Mouse (Mus musculus): ENCODE results near the gene Myl4.

Gene Myl4

GRCm38 (mm10) chr11:104604192-104604591 lies 53.7 kb downstream of the Myl4 start:
- DNase-seq (ENCODE audit: low spot score in 2 of 2): no peak

- DNase-seq (ENCODE audit: low spot score in 2 of 2): peak; percentile 67 to 86
Measured at GRCm38 (mm10) chr11:104607491-104608245, 57.2 kb downstream of the Myl4 start, which contains the start of gene Itgb3. TSS of gene Itgb3 (plus strand) at chr11:104608000.

GRCm38 (mm10) chr11:104608249-104608920 lies 57.9 kb downstream of the Myl4 start:
- DNase-seq (ENCODE audit: low spot score in 2 of 2): no peak

DNA sequence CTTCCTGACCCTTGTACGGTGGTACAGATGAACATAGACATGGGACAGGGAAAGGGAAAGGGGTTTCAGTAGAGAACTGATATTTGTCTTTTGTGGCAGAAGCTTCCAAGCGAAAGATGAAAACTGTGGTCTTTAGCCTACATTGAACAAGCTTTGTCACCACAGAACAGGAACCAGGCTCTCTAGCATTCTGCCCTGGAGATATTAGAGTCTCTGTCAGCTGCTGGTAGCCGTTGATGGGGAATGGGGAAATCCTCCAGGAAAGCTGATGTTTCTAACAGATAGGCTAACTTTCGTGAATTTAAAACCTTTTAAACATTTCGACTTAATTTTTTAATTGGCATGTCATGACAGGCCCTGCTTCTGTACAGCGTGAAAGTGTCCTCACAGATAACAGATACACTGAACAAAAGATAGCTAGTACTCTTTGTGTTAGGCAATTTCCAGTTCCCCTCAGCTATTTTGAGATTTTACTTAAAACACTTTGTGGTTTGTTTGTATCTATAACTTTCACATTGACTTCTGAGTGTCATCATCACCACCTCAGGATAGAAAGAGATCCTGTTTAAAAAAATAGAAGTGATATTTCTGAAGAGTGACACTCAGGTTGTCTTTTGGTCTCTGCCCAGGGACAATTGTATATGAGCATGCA lies 58.7 kb downstream of the Myl4 start:
- no peak for DNase-seq (ENCODE audit: low spot score in 2 of 2)

DNA sequence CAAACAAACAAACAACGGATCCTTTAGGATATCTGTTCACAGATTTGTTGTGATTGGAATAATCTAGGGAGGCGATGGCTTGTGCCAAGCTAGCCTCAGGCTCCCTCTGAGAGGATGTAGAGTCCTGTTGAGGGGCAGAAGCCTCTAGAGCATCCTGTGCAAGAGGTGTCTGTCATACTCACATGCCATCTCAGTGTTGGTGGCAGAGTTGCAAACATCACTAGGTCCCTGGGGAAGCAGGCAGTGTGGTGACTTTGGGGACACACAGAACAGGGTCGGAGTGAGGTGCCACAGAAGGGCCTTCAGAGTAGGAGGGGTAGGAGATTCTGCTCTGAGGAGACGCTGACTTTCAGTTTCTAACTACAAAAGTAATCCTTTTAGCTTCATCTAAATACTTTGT lies 59.3 kb downstream of the Myl4 start:
- DNase-seq (ENCODE audit: low spot score in 2 of 2): no peak

DNA sequence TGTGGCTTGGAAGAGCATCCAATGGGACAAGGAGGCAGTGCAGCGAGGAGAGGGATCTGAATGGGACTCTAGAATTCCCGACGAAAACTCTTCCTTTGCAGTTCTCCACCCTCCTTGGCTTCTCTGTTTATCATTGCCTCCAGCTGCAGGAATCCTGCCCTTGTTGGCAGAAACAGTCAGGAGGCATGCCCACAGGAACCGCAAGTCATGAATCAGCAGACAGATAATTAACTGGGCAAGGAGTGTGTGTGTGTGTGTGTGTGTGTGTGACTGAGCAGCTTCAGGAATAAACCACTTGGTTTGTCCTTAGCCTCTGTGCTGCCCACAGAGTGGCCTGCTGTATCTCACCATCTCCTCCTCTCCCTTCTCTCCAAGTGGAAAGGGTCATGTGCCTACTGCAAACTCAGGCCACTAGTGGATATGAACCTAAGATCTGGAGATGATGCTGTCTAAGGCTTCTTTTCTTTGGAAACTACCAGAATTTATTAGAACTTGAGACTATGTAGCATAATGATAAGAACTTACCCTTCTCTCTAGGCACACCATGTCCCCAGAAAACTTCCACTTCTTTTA lies 61.2 kb downstream of the Myl4 start:
- DNase-seq (ENCODE audit: low spot score in 2 of 2): no peak

GRCm38 (mm10) chr11:104613551-104613950 lies 63.1 kb downstream of the Myl4 start:
- no peak for DNase-seq (ENCODE audit: low spot score in 2 of 2)

DNA sequence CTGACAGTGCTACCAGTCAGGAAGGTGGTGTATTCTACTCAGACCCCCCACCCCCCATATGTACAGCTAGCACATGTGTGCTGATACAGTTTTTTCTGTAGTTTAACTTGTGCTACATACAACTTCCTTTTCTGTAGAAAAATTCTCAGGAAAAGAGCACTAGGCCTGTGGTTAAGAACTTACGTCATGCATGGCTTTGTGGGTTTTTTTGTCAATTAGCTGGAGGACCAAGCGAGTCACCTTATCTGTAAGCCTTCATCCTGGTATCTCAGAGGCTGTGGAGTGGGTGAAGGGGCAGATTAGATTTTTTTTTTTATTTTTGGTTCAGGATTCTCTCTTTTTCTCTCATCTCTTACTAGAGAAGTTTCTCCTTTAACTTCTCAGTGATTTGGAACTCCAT lies 63.7 kb downstream of the Myl4 start:
- DNase-seq (ENCODE audit: low spot score in 2 of 2): no peak

- no peak for DNase-seq (ENCODE audit: low spot score in 2 of 2)
Measured at GRCm38 (mm10) chr11:104616182-104616581, 65.7 kb downstream of the Myl4 start.

GRCm38 (mm10) chr11:104618638-104619076 lies 68.2 kb downstream of the Myl4 start:
- DNase-seq (ENCODE audit: low spot score in 2 of 2): no peak

DNA sequence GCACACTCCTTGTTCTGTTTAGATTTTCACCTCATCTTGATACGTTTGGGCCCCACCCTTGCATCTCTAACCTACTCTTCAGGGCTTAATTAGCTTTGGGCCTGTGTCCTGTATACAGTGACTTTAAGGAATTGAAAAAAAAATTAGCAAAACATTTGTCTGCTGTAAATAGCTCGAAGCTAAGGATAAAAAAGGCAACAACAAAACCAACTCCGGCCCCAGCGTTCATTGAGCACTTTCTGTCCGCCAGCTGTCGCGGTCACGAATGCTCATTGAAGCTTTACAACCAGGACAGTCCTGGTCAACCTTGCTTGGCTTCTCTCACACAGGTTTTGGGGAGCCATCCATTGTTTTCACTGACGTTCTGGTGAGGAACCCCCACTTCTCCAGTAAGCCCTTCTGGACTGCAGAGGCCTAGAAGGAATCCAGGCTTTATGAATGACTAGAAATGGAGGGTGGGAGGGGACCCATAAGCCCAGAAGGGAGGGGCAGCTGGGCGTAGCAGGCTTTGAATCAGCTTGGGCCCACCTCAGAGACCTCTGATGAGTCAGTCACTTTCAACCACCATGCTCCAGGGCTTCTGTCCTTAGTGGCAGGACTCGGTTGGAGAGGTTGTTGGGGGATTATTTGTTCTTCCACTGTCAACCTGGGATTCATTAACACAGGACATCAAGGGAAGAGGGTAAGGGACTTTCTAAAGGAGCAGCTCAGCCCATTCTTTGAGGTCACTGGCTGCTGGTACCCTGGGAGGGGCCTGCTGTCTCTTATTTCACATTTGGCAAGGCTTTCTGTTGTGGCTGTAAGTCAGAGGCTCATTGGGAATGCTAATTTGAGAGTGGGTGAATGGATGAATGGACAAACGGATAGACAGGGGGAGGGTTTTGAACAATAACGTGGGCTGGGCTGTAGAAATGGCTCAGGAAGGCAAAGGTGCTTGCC lies 68.9 kb downstream of the Myl4 start:
- DNase-seq (ENCODE audit: low spot score in 2 of 2): no peak

- DNase-seq (ENCODE audit: low spot score in 2 of 2): no peak
Measured at GRCm38 (mm10) chr11:104622040-104622962, 71.8 kb downstream of the Myl4 start.

- DNase-seq (ENCODE audit: low spot score in 2 of 2): no peak
Measured at GRCm38 (mm10) chr11:104624791-104625391, 74.4 kb downstream of the Myl4 start.

DNA sequence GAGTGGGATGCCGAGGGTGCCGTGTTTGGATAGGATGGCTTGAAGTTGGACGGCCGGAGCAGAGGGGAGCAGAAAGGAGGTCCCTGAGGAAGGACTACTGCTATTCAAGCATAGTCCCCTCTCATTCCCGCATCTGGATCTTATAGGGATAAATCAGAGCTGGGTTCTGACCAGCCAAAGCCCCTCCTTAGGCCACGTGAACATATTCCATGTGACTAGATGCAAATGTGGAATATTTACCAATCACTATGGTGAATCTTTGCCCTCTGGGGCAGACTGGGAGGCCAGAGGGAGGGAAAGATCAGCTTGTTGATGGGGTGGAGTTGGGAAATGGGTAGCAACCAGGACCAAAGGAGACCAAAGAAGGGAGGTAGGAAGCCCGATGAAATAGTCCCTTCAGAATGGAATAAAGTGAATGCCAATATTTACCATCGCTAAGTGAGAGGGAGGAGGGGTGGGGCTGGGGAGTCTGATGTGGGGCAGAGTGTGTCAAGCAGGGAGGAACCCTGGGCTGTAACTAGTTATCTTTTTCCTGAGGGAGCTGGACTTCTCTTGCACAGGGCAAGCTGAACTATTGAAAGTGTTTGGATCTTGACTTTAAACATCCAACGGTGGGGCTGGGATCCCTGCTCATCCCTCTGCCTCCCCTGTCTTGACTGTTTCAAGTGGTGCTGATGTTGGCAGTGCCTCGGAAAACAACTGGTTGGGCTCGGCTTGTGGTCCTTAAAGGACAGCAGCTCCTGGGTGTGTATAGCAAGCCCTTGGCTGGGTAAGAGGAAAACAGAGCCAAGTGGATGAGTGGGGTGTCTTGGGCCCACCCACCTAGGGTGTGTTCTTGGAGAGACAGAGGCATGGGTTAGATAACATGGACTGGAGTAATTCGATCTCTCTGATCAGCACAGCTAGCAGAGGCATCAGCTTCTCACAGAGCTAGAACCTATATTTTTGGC lies 75.3 kb downstream of the Myl4 start:
- DNase-seq (ENCODE audit: low spot score in 2 of 2): no peak

- no peak for DNase-seq (ENCODE audit: low spot score in 2 of 2)
Measured at GRCm38 (mm10) chr11:104626635-104627034, 76.2 kb downstream of the Myl4 start.

GRCm38 (mm10) chr11:104627616-104628301 lies 77.3 kb downstream of the Myl4 start:
- DNase-seq (ENCODE audit: low spot score in 2 of 2): no peak

DNA sequence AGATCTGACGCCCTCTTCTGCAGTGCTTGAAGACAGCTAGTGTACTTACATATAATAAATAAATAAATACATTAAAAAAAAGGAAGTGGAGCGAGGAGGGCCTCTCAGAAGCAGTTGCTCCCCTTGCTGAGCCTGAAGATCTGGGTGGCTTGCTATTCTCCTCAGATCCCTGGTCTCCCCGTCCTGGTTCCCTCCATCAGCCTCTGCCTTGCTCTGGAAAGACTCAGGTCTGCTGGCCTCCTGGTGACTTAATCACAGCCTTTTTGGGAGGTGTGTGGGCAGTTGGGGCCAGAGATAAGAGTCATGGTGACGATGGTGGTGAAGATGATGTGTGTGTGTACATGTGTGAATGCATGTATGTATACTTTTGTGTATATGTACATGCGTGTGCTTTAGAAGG lies 78.1 kb downstream of the Myl4 start:
- no peak for DNase-seq (ENCODE audit: low spot score in 2 of 2)
